Mouse (Mus musculus): ENCODE data around the gene Ccdc169. TPM values are rescaled to one million over a fixed set of nuclear protein-coding genes. Genes with fewer than 3 reads are reported as not detected.

Gene Ccdc169
- polyA plus RNA-seq, 1 experiment from 2014 or later = 0.10 TPM

- Histone ChIP-seq H3K36me3 (replicated peaks) (no peaks in the 10 kb centered on the region), H3K4me3 (replicated peaks) (no peak overlapping the region), H3K4me2 (no peak overlapping the region), H3K4me1 (peaks cover 11% of the 10 kb centered on the region), H3K9me3 (no peaks in the 10 kb centered on the region), H3K27ac (0 out of 2 replicates have a peak overlapping the region, but pooled peaks have one; percentile 11), H3K9ac (no peak overlapping the region), H3K27me3 (no peaks in the 10 kb centered on the region)
- WGBS = 62% methylated on average over 4 of the region's 4 CpGs
- no peak for ATAC-seq (ENCODE audit: low FRiP score)
Measured at GRCm38 (mm10) chr3:55213785-55214184, 76.6 kb downstream of the Ccdc169 start.

- Histone ChIP-seq H3K36me3 (replicated peaks) (no peaks in the 10 kb centered on the region), H3K27ac (0 out of 2 replicates have a peak overlapping the region, but pooled peaks have one; percentile 11)
Measured at GRCm38 (mm10) chr3:55214413-55214812, 77.3 kb downstream of the Ccdc169 start.

GRCm38 (mm10) chr3:55222502-55222901 lies 85.4 kb downstream of the Ccdc169 start:
- Histone ChIP-seq H3K4me1 (peaks cover 13% of the 10 kb centered on the region), H3K4me2 (no peak overlapping the region), H3K4me3 (replicated peaks) (no peak overlapping the region), H3K27ac (no peak overlapping the region), H3K9ac (no peak overlapping the region), H3K36me3 (replicated peaks) (no peaks in the 10 kb centered on the region), H3K9me3 (peaks cover 3% of the 10 kb centered on the region; the same call in 1 of the 2 replicates), H3K27me3 (no peaks in the 10 kb centered on the region)
- 82% methylated on average over 2 of the region's 2 CpGs for WGBS
- no peak for ATAC-seq (ENCODE audit: low FRiP score)

More at GRCm38 (mm10) chr3:55214413-55214812, 77.3 kb downstream of the Ccdc169 start:
- Histone ChIP-seq H3K9me3 (no peaks in the 10 kb centered on the region), H3K27me3 (no peaks in the 10 kb centered on the region), H3K4me1 (peaks cover 11% of the 10 kb centered on the region), H3K4me3 (replicated peaks) (no peak overlapping the region), H3K9ac (no peak overlapping the region), H3K4me2 (no peak overlapping the region)
- ATAC-seq (ENCODE audit: low FRiP score) = no peak; the same call in 1 of the 2 replicates
- 70% methylated on average over 6 of the region's 6 CpGs for WGBS

Small RNA genes lying within 50 kb of the gene (microRNA-seq; reads per million reads assigned to microRNA genes)
- not detected for gene Gm22029

Other genes with a start within 250 kb of the Ccdc169 start
- 0.50 and 0.74 TPM in 2 replicates for gene Sertm1, start 221.5 kb upstream of the Ccdc169 start, polyA plus RNA-seq (2016; fragmentation: Nextera tagmentation; extraction: Ambion mirVana)
- gene Ccna1, start 81.8 kb upstream of the Ccdc169 start, polyA plus RNA-seq (2016; fragmentation: Nextera tagmentation; extraction: Ambion mirVana) = 3.2 and 6.0 TPM in 2 replicates
- gene Spg20, start 25.2 kb upstream of the Ccdc169 start, polyA plus RNA-seq (2016; fragmentation: Nextera tagmentation; extraction: Ambion mirVana) = 34.9 and 38.9 TPM in 2 replicates
- gene Sohlh2, start 44.7 kb downstream of the Ccdc169 start, polyA plus RNA-seq (2016; fragmentation: Nextera tagmentation; extraction: Ambion mirVana) = not detected in 2 replicates
- gene Dclk1, start 105.0 kb downstream of the Ccdc169 start, polyA plus RNA-seq (2016; fragmentation: Nextera tagmentation; extraction: Ambion mirVana) = 148 and 156 TPM in 2 replicates

All from forebrain, embryonic 12.5 days (tissue).